Mouse (Mus musculus) adrenal gland, postnatal 36 days (tissue): ENCODE measurements around the gene Lamp2. TPM values are rescaled to one million over a fixed set of nuclear protein-coding genes. Genes with fewer than 3 reads are reported as not detected.
"Not testable (repeated sequence)": the region's sequence is repeated elsewhere in the genome, so short reads cannot be mapped to it uniquely, and the experiment has no call there.

Experiments
- DNase-seq, 2 experiments: peaks; one replicate each; pipeline ENCODE4 v3.0.0; 2021; ENCODE audit warnings: mixed read lengths in 1 of 2
- long read RNA-seq, 2 experiments: library from polyadenylated mRNA; stranded (forward); transcript quantifications; one replicate each; pipeline ENCODE4 v2.0.0; 2021; ENCODE audit warnings: borderline sequencing depth in 2 of 2
- total RNA-seq, 2 experiments: library from RNA; stranded (reverse); gene quantifications; 2 replicates each; pipeline ENCODE4 v1.2.3; 2021

The Lamp2 gene
- 100 to 1,000 TPM; 259 to 268 TPM for total RNA-seq
- long read RNA-seq, experiment 1, transcript Lamp2-202 (9 exons, 3,604 nt) = minor isoform, 71 of 329 reads
- long read RNA-seq, experiment 1, transcript Lamp2-201 (9 exons, 1,769 nt) = major isoform, 235 of 329 reads
- long read RNA-seq, experiment 1, transcript Lamp2-203 (9 exons, 2,184 nt) = minor isoform, 5 of 329 reads
- long read RNA-seq, experiment 1, partial matches to known transcripts = 8 of 329 reads
- long read RNA-seq, experiment 1, other reads (novel, unspliced or antisense) = 10 of 329 reads
- long read RNA-seq, experiment 2, transcript Lamp2-201 (9 exons, 1,769 nt) = major isoform, 56 of 92 reads
- long read RNA-seq, experiment 2, transcript Lamp2-202 (9 exons, 3,604 nt) = minor isoform, 24 of 92 reads
- long read RNA-seq, experiment 2, partial matches to known transcripts = 1 of 92 reads
- long read RNA-seq, experiment 2, other reads (novel, unspliced or antisense) = 9 of 92 reads

DNA sequence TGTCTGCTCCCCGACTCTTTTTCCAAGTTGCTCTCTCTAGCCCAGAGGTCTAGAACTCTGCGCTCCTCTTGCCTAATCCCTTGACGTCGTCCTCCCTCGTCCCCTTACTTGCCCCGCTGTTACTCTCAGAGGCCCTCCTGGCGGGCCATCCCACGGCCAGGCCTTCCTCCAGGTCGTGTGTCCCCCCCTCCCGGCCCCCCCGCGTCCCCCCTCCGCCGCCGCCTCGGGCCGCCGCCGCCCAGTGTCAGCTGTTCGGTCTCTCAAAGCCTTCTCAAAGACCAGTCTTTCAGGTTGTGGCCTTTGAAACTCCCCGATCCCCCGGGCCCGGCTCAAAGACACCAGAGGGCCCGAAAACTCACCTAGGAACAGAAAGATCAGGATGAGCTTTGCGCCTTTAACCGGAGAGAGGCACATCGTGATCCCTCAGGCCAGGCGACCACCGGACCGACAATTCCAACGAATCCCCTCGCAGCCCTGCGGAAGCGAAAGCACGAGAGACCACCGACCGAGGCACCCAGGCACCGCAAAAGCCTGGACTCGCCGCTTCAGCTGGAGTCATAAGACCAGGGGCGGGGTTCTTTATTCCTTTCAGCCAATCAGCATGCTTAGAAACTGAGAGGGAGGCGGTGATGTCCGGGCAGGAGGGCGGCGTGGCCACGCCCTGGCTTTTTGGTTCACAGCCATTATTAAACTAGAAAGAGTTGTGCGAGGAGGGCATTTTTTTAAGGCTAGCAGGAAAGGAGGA lies at the start of gene Lamp2:
Gene Lamp2, minus strand, starts transcription at position 565 of the 745 bp plus-strand sequence.
- DNase-seq = peak; percentile 72 to 82

- peak; percentile 77 to 78 for DNase-seq
Observed at GRCm38 (mm10) chrX:38504846-38505245, 48.6 kb upstream of the Lamp2 start.

DNA sequence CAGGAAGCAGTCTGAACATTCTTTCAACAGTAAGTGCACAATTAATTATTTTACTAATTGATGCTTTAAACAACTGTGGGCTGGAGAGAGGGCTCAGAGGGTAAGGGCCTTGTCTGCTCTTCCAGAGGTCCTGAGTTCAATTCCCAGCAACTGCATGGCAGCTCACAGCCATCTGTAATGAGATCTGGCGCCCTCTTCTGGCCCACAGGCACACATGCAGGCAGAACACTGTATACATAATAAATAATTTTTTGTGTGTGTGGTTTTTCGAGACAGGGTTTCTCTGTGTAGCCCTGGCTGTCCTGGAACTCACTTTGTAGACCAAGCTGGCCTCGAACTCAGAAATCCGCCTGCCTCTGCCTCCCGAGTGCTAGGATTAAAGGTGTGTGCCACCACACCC lies 45.9 kb upstream of the Lamp2 start:
- DNase-seq = not testable (repeated sequence)

DNA sequence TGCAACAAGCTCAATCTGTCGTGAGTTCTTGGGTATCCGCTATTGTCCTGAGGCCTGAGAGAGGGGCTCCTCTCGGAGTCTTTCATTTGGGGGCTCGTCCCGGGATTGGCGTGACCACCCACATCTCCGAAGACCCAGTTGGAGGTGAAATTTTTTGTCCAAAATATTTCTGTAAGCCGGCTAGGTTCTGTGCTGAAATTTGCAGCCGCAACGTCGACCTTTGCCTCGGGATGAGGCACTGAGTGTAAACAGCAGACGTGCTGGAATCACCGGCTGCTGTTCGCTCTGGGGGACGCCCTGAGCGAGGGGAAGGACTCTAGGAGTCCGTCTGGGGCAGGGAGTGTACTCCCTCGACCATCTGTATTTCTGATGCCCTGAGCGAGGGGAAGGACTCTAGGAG lies 29.2 kb upstream of the Lamp2 start:
- not testable (repeated sequence) for DNase-seq

- DNase-seq = no peak
Observed at GRCm38 (mm10) chrX:38478583-38478982, 22.3 kb upstream of the Lamp2 start.

DNA sequence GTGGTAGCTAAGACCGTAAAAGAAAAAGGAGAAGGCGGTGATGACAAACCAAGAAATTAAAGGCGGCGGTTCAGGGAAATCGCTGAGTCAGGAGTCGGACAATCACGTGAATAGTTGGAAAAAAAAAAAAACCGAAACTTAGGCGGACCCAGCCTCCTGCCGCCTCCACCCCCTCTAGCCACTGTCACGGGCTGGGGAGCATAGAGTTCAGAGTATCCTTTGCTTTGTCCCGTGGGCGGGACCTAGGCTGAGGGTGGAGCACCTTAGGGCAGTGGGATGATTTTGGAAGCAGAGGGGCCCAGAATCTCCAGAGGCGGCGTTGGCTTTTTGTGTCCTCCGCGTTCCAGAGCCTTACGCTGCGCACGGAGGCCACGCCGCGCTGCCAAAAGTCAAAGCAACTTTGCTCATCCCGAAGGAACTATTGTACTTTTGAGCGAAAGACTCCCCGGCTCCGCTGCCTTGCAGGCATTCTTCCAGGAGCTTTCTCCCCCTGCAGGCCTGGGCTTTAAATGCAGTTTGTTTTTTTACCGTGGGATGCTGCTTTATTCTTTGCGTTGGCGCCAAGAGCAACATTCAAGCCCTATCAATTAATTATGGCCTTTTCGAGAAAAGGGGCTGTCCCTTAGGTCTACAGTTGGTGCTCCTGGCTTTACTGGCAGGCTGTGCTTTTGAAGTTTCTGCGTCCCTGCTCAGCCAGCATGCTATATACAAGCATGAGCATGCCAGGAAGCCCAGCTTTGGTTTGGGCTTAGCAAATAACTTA lies 17.5 kb upstream of the Lamp2 start:
- DNase-seq = peak; percentile 71 to 83

- peak in 1 of 2 experiments; percentile 14 for DNase-seq
Observed at GRCm38 (mm10) chrX:38473164-38473536, 16.9 kb upstream of the Lamp2 start.

DNA sequence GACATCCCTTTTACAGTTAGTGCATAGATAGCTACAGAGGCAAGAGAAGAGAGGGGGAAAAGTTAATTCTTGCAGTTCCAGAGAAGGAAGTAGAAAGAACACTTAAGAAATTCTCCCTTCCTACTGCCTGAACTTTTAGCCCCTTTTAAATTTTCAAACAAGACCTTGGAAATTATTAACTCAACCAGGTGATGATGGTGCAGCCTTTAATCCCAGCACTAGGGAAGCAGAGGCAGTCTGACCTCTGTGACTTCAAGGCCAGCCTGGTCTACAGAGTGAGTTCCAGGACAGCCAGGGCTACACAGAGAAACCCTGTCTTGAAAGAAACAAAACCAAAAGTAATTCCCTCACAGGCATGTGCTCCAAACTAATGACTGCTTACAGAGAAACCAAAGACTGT lies 10.0 kb upstream of the Lamp2 start:
- DNase-seq = no peak

GRCm38 (mm10) chrX:38463160-38463559 lies 6.9 kb upstream of the Lamp2 start:
- DNase-seq = no peak

DNA sequence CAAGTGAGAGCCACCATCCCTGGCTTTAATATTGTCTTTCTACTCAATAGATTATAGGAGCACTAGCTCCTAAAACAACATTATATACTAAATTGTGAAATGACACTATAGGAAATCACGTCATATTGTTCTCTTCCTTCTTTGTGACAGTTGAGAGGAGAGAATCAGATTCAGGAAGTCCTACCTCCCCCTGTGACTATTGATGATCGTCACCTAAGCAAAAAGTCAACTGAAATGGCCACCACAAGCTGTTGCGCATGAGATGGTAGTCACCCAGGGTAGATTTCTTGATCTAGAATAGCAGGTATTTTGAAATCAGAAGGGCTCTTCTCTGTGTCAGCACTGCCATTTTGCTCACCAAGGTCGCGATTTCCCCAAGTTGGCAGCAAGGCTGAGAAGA lies 5.8 kb upstream of the Lamp2 start:
- DNase-seq = no peak

DNA sequence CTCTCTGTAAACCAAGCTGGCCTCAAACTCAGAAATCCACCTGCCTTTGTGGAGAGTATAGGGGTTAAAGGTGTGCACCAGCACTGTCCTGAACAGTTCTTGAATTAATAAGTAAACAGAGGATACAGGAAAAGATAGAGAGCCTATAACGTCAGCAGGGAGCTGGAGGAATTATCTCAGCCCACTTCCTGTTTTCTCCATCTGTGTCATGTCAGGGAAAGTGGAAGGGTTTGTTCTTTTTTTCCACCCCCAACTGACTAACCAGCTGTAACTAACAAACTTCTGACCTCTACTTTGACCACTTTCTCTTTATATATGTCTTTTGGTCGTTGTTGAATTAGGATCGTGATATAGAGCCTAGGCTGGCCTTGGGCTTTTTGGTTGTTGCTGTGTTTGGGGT lies 4.6 kb upstream of the Lamp2 start:
- DNase-seq = no peak

- no peak for DNase-seq
Observed at GRCm38 (mm10) chrX:38459076-38459475, 2.8 kb upstream of the Lamp2 start.

- DNase-seq = no peak
Observed at GRCm38 (mm10) chrX:38456635-38457006, 367 bp upstream of the Lamp2 start.

DNA sequence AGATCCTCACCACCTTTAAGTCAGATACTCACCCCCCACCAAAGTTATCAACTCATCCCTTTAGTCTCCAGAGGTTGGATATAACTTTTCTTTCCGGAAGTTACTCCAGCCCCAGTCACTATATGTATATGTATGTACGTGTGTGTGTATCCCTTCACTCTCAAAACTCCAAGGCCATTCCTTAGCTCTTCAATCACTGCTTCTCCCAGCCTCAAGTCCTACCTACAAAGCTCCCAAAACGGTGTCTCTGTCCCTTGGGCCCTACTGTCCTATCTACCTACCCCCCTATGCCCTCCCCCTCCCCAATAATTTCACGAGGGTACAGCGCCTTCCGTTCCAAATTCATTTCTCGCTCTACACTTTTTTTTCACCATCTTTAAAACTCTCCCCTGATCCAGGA lies 780 bp downstream of the Lamp2 start:
- no peak for DNase-seq

DNA sequence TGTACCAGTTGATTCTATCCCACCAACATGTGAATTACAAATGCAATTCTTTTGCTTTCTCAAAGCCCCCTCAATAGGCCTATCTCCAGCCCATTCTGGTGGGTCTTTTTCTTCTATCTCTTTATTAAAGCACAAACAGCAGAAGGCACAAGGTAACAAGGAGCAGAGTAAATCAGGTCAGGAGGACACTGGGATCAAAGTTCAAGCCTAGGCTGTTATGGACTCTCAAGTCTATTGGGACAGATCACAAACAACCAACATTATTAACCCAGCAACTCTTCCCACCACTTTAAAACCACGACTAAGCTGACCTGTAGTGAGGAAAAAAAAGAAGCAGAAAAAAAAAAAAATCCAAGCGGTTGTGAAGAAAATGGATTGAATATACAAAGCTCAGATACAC lies 1.4 kb downstream of the Lamp2 start:
- DNase-seq = no peak

GRCm38 (mm10) chrX:38453924-38454323 lies 2.3 kb downstream of the Lamp2 start:
- DNase-seq = no peak

DNA sequence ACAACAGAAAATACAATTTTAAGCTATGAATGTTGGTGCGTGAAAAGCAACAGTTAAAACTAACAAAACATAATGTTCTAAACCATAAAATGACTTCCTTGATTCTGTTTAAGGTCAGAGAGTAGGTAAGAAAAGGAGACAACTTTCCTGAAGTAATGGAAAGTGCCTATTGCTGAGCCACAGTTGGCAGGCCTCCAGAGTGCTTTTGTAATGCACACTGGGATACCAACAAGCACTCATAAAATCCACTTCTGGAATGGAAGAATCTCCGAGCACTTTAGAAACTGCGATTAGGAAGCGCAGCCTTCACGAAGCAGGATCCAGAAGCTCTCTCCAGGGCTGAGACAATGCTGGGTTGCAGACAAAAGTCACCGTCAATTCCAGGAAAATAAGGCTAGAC lies 5.8 kb downstream of the Lamp2 start:
- DNase-seq = peak in 1 of 2 experiments; percentile 27

GRCm38 (mm10) chrX:38445705-38446104 lies 10.5 kb downstream of the Lamp2 start:
- DNase-seq = no peak

DNA sequence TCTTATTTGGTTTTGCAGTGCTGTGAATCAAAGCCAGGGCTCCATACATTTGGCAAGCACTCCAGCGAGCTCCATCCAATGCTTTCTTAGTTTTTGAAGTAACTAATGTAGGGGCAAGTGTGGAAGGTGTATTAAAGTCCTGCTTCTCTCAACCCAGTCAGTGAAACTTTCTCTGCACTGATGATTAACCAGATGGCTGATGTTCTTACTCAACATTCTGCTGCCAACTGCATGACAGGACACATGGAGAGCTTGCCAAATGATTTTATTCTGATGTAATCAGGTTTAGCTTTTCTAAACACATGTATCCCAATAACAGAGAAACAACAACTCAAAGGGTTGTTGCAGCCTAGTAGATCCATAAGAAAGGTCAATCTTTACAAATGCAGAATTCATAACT lies 13.8 kb downstream of the Lamp2 start:
- DNase-seq = no peak

- DNase-seq = no peak
Observed at GRCm38 (mm10) chrX:38439629-38440028, 16.6 kb downstream of the Lamp2 start.

DNA sequence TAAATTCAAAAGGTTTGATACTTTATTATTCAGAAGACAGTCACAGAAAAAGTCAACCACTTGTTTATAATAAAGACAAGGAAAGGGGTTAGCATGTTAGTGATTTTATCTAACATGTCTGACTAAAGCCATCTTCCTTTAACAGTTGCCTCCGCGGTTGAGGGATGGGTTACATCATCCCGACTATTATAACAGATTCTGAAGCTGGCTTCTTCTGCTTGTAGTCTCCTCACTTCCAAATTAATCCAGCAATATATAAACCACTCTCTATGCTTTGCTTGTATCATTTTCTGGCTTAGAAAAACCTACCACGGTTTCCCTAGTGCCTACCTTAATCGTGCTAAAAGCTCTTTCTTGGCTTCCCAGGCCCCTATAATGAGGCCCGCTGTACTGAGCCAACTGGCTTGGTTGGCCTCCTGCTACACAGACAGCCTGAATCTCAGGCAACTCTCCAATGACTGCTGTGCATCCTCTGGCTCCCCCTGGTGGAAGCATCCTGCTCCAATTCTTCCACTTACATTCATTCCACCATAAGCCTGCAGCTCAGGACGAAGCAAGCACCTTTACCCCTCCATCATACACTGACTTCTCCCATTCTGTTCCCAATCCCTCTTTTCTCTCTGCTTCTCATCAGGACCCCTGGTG lies 18.0 kb downstream of the Lamp2 start:
- DNase-seq = peak; percentile 79 to 85

DNA sequence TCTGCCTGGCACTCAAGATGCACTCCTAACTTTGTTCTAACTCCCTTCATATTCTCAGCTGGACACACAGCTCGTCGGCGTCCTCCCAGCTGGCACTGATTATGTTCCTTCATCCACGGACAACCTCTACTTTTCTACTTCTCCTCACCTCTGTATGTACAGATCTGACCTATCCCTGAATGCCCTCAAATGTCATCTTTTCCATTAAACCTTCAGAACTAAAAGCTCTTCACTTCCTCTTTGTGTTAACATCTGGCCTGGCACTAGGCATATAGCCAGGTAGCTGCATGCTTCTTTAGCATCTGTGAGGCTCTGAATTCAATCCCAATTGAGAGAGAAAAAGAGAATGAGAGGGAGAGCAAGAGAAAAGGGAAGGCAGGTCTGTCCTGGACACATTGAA lies 26.8 kb downstream of the Lamp2 start:
- DNase-seq = no peak
